Mouse (Mus musculus) hematopoietic stem cell, adult 5-6 weeks (primary cell): ENCODE measurements around the gene Hoxd8. TPM values are rescaled to one million over a fixed set of nuclear protein-coding genes. Genes with fewer than 3 reads are reported as not detected.

Experiments used
- ATAC-seq, 2 experiments: fragments of 125-278 bp in 1 of 2; replicated peaks in 1 of 2; 2 replicates each; pipeline ENCODE4 v1.8.0; 2016 to 2017; ENCODE audit warnings: inconsistent platforms in 2 of 2, mild to moderate bottlenecking in 2 of 2, moderate number of reproducible peaks in 2 of 2, low read depth in 1 of 2, moderate TSS enrichment in 1 of 2; ENCODE audit not compliant: low FRiP score in 2 of 2, poor library complexity in 2 of 2, severe bottlenecking in 2 of 2, insufficient read depth in 1 of 2, low TSS enrichment in 1 of 2
- total RNA-seq: library from RNA; stranded (forward); fragments of 172-1452, 232-1000 nt; gene quantifications from 2 replicates; pipeline ENCODE4 v1.2.3, GENCODE M21; 2017

Hoxd8 gene
- total RNA-seq, 1 experiment from 2014 or later: not detected

GRCm38 (mm10) chr2:74680561-74681398 lies 23.6 kb upstream of the Hoxd8 start:
- ATAC-seq: no peak

DNA sequence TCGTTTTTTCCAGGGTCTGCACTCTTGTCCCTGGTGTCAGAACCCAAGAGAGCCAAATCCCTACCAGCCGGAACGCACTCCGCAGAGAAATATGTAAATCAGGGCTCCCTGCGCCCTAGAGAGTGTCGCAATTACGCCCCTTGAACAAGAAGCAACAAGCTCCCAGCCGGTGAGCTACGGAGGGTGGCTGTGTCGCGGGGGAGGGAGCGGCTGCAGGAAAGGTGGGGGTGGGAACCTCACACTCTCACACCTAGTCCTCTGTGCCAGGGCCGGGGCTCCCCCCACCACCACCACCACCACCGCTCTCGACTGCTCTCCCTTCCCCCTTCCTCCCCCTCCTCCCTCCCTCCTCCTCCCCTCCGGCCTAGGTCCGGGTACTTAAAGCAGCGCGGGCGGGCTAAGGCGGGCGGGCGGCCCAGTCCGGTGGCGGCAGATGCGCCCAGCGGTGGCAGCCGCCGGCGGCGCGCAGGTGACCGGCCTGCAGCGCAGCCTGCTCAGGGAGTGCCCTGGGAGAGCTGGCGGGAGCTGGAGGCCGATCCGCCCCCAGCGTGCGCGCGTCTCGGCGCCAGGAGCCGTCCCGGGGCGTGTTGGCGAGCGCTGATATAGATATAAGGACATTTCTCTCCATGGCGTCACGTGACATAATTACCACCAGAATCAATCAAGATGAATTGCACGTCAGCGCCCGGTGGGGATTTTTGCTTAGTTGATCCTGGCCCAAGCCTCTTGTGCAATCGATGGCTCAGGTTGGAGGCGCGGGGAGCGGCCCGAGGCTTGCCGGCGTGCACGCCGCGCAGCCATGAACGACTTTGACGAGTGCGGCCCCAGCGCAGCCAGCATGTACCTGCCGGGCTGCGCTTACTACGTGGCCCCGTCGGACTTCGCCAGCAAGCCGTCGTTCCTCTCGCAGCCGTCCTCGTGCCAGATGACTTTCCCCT lies 22.6 kb upstream of the Hoxd8 start:
- no peak for ATAC-seq

DNA sequence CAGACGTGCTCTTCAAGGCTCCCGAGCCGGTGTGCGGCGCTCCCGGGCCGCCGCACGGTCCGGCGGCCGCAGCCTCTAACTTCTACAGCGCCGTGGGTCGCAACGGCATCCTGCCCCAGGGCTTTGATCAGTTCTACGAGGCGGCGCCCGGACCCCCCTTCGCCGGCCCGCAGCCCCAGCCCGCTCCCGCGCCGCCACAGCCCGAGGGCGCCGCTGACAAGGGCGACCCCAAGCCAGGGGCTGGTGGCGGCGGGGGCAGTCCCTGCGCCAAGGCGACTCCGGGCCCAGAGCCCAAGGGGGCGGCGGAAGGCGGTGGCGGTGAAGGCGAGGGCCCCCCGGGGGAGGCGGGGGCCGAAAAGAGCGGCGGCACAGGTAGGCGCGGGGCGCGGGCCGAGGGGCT lies 21.6 kb upstream of the Hoxd8 start:
- ATAC-seq: no peak

- ATAC-seq: no peak
These were observed 20.9 kb upstream of the Hoxd8 start for GRCm38 (mm10) chr2:74683471-74683951.

DNA sequence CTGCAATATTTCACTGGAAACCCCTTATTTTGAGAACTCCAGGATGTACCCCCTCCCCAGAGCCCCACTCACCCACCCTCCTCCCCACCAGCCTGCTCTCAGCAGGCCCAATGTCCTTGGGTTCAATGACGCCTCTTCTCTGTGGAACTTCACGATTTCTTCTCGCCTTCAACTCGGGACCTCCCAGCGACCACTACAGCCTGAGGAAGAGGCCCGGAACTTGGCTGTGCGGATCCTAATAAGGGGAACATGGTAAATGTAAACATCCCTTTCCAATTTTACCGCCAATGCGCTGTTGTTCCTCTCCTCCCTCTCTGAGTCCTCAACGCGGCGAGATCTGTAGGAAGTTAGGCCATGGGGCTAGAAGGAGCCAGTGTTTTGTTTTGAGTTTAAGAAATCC lies 20.3 kb upstream of the Hoxd8 start:
- ATAC-seq: no peak

DNA sequence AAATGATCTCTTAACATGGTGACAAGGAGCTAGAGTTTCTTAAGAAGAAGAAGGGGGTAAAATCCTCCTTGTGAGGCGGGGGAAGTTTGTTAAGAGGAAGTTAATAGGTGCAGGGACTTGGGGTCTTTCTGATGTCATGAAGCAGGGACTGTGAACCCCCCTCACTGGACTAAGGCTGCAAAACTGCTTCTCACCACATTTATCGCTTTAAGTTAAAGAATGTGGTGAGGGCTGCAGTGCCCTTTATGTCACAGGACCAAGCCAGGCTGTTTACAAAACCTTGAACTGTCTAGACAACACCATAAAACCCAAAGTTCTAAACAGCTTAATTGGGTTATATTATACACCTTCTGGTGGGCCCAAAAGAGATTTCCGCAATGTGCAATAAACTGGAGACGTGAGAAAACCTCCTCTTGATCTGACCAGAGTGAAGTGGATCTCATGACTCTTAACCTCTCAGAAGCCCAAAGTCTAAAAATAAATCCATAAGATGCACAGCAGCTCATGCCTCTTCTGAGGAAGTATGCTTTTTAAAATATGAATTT lies 19.3 kb upstream of the Hoxd8 start:
- no peak for ATAC-seq

DNA sequence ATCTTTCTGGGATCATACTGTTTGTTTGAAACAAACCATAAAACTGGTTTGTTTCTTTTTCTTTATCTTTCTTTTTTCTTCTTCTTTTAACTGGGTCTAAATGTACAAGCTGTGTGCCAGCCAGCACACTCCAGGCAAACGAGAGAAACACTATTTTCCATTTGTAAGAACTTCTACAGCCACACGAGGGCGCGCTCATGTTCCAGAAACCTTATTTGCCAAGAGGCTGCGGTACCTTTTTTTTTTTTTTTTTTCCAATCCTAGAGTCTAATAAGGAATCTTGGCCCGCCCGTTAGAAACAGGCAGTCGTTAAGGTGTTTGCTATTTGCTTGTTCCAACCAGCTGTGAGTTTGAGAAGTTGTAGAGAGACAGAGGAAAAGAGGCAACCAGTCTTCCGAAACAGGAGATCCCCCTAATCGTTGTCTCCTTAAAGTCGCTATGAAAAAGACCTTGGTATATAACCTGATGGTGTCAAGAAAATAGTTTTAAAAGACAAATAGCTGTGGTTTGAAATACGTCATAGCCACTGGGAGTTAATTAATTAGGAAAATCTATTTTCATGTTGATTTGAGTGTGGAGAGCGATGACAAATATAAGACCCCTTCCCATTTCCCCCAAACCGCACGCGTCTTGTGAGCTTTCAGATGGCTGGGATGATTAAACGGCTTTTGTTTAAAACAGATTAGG lies 18.0 kb upstream of the Hoxd8 start:
- ATAC-seq: no peak

DNA sequence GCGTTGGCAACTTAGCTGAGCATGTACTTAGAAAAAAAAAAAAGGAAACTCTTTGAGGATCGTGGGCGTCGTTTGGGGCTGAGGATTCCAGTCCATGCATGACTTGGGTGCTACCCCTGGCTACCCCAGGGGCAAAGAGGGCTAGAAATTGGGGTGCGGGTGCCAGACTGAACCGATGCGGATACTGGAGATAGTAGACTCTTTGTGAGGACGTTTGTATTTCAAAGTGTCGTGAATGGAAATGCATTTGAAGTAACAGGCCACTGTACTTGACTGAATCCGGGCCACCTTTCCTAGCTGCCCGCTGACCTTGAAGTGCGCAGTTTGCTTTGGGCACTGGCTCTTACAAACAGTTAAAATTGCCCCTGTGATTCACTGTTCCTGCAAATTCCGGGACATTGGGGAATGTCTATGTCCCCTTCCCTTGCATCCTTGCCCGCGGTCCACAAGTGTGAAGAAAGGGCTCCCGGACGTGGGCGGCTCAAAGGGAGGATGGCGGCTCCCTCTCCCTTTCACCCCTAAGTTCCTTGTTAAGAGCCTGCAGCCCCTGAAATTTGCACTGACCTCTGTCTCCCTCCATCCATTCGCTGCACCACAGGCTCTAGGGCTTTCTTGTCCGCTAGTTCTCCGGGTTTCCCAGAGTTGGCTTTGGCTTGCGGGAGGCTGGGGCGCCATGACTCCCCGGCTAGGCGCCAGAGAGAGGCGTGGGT lies 17.3 kb upstream of the Hoxd8 start:
- ATAC-seq: no peak

DNA sequence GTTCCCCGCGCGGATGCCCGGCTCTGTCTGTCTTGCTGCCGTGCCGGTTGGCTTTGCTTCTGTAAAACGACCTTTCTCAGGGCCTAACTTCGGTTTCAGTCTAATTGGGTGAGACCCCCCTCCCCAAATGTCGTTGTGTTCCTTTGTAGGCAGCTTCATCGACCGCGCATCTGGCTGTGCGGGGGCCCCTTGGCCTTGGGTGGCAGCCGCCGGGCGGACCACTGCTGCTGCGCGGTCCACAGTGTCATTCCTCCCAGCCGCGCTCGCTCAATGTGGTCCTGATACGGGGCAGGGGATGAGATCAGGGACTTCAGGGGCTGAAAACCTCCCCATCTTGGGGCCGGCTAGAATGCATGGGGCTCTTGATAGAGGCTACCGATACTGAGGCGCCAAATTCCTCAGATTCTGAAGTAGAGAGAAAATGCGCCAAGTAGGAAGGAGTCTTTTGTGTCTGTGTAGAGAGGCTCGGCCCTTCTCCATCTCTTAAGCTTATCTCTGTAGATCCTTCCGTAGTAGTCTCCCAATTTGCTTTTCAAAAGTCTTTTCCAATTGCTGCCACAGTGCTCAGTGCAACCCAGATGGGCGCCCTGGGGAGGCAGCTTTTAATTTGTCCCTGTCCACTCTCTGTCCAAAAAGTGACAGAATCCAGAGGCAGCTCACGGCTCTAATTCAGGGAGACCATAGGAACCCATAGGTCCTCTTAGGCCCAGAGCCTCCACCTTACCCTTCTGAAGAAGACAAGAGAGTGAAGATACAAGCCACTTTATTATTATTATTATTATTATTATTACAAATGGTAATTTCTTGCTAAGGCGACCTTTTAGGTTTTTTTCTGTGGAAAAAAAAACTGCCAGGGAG lies 16.5 kb upstream of the Hoxd8 start:
- ATAC-seq: no peak

- no peak for ATAC-seq
These were observed 15.4 kb upstream of the Hoxd8 start for GRCm38 (mm10) chr2:74688795-74689573.

DNA sequence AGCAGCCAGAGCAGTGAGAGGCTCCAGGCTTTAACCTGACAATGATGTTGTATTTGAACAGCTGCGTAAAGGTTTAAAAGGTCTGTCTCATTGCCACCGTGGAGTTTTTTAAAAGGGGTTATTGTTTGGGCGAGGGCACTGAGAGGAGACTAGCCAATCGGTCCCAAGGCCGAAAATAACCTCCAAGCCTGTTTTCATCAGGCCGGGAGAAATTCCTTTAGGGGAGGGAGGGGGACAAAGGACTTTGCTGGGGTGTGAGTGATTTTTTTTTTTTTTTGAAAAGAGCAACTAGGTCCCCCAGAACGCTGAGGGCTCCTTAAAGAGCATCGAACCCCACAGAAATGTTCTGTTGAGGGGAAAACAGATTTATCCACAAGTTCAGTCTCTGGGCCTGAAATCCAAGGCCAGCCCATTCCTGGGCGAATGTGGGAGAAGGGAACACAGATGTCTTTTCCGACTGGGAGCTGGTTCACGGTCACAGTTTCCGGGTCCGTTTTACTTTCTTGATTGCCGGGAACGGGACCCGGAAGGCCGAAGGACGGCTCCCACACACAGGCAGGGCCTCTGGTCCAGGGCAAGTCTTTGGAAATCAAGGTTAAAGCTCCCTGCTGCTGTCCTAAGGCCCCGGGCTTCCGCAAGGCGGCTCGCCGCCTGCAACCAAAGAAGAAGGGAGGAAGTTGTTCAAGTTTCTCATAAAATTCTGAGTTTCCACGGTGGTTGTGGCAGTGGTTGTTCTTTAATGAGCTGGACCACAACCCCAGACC lies 14.7 kb upstream of the Hoxd8 start:
- ATAC-seq: no peak

DNA sequence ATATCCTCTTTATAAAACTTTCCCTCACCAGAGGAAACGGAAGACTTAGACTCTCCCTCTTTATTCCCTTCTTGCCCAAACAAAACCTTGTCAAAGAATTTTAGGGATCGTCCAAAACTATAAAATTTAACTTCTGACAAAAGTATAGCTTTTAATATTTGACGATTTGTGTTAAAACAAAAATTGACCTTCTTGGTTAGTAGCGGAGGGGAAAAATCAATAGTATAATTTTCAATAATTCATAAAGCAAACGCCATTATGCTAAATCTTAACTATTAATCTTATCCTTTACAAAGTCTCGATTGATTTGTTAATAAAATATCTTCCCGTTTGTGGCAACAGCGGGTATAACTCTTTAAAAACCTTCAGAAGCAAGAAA lies 14.1 kb upstream of the Hoxd8 start:
- ATAC-seq: no peak

DNA sequence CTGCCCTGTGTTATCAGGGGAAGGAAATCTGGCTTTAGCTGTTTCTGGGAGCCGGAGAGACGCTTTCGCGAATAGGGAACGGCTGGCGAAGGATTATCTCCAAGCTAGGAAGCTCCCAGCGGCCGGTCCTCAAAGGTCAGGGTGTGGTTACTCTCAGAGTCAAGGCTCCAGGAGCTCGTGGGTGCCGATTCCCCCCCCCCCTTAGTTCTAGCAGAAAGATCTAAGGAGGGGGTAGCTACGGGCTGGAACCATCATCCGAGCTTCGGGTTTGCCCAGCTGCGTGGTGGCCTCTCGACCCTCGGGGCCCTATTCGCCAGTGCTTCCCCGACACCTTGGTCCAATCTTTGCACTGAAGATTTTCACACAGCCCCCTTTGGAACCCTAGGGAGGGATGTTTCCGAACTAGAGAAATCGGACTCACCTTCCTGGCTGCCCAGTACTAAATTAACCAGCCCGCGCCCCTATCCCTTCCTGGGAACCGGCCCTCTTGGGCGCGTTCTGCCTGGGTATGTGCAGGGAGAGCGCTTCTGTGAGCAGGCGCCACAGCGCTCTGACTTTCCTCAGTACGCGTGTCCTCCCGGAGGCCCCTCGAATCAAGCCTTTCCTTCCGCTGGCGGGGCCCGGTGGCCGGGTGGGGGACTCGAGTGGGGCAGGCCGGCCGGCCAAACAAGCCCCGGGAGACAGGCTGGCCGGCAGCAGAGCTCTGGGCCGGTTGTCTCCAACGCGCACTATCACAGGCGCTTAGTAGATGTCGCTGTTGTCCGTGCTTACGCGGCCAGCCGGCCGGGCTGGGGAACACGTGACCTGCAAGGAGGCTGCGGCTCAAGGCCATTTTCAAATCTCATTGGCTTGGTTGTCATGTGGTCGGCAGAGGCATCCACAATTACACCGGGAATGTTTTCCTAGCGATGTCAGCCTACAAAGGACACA lies 13.1 kb upstream of the Hoxd8 start, which contains the start of gene Hoxd10:
TSS of gene Hoxd10 (plus strand) at position 903 of the 930 bp plus-strand sequence.
- no peak for ATAC-seq
